Mouse (Mus musculus): Measurements from ENCODE around the gene Phactr4. TPM values are rescaled to one million over a fixed set of nuclear protein-coding genes. Genes with fewer than 3 reads are reported as not detected.

The Phactr4 gene
- 10.9 and 21.5 TPM in 2 replicates for polyA plus RNA-seq (2011; ENCODE audit: insufficient read depth, insufficient read length, low replicate concordance, missing spikeins)

DNA sequence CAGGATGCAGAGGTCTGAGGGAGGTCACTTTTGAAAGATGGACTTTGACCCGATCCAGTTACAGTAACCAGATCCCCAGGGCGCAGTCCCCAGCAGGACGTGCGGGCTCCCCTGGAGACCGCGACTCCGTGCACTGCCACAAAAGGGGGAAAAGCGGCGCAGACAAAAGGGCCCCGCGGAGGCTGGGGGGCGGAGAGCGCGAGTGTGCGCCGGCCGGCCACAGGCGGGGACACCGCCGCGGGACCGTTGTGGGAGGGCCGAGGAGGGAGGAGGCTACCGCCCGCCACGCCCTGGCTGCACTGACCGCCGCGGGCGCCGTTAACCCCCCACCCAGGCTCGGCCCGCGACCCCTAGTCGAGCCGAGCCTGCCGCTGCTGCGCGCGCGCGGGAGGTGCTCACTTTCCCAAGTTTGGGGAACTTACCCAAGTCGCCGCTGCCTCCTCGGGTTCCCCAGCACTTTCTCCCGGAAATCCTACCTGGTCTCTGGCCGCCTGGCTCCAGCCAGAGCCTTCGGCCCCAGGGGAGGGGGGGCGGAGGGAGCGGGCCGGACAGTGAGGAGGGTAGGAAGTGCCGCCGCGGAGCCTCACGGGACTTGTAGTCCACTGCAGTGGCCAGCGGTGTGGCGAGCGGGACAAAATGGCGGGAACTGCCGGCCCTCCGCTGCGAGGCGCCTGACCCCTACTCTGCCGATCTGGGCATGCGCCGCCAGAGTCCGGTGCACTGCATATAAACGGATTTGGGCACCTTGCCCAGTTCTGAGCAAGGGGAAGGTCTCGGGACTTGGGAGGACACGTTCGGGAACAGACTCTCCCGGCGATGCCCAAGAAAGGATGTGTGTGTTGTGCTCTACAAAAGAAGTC is at the start of gene Phactr4:
Gene Phactr4 (minus strand): TSS at position 567 of the 860 bp plus-strand sequence.
- TF ChIP-seq POLR2A (IDR thresholded peaks at IDR 0.05; ENCODE audit: borderline replicate concordance, control insufficient read depth, low read depth, low read length) = peak; percentile 79; the same call in 1 of the 2 replicates
- no peak for TF ChIP-seq CTCF (IDR thresholded peaks at IDR 0.05; ENCODE audit: control insufficient read depth, insufficient read depth, low read length)
- Histone ChIP-seq H3K27ac (ENCODE audit: control insufficient read depth, insufficient read depth, low read depth, low read length, poor library complexity) (peak within 1 kb of the TSS; percentile 98), H3K4me1 (ENCODE audit: control insufficient read depth, insufficient read depth, low read length) (no peaks in the 10 kb centered on the region; the same call in 1 of the 2 replicates), H3K4me3 (replicated peaks; ENCODE audit: control insufficient read depth, low read depth, low read length) (peak within 1 kb of the TSS; percentile 92)
- under 1% methylated on average over 71 of the region's 73 CpGs for WGBS

DNA sequence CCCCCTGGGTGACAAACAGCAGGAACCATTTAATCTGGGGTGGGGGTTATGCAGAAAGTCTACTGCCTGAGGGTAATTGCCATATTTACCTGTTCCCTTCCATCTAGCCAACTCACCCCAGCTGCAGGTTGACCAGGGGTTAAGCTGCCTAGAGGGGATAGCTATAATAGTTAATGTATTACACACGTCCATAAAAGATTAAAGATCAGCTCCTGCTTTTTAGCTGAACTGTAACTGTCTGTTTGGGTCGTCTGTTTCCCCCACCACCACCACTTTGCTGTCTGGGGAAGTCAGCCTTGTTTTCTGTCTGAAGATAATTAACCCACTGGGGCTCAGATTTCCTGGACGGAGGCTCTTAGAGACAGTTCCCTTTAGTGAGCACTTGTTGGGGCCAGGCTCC is 47.6 kb upstream of the Phactr4 start:
- 16% methylated on average over 3 of the region's 3 CpGs for WGBS
- Histone ChIP-seq H3K4me1 (ENCODE audit: control insufficient read depth, insufficient read depth, low read length) (peaks cover 2% of the 10 kb centered on the region), H3K4me3 (replicated peaks; ENCODE audit: control insufficient read depth, low read depth, low read length) (no peak overlapping the region), H3K27ac (ENCODE audit: control insufficient read depth, insufficient read depth, low read depth, low read length, poor library complexity) (no peak overlapping the region)
- TF ChIP-seq CTCF (IDR thresholded peaks at IDR 0.05; ENCODE audit: control insufficient read depth, insufficient read depth, low read length) = no peak
- no peak for TF ChIP-seq POLR2A (IDR thresholded peaks at IDR 0.05; ENCODE audit: borderline replicate concordance, control insufficient read depth, low read depth, low read length)

DNA sequence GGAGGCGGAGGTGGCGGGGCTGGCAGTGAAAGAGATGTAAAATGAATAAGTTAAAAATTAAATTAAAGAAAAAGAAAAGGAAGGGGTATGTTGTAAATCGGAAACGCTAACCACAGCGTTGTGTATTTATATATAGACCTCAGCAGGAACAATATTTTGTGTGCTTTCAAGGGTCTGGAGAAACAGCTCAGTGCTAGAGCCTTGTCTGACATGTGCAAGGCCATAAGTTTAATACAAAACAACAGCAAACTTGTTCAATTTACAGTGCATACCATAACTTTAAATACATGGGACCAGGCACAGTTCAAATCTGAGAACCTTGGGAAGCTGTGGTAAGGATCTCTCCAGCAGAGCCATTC is 41.9 kb upstream of the Phactr4 start:
- no peak for TF ChIP-seq POLR2A (IDR thresholded peaks at IDR 0.05; ENCODE audit: borderline replicate concordance, control insufficient read depth, low read depth, low read length)
- TF ChIP-seq CTCF (IDR thresholded peaks at IDR 0.05; ENCODE audit: control insufficient read depth, insufficient read depth, low read length) = no peak
- Histone ChIP-seq H3K4me3 (replicated peaks; ENCODE audit: control insufficient read depth, low read depth, low read length) (peak overlapping the region; percentile 98), H3K27ac (ENCODE audit: control insufficient read depth, insufficient read depth, low read depth, low read length, poor library complexity) (no peak overlapping the region), H3K4me1 (ENCODE audit: control insufficient read depth, insufficient read depth, low read length) (no peaks in the 10 kb centered on the region)
- 0% methylated on average over 5 of the region's 5 CpGs for WGBS

DNA sequence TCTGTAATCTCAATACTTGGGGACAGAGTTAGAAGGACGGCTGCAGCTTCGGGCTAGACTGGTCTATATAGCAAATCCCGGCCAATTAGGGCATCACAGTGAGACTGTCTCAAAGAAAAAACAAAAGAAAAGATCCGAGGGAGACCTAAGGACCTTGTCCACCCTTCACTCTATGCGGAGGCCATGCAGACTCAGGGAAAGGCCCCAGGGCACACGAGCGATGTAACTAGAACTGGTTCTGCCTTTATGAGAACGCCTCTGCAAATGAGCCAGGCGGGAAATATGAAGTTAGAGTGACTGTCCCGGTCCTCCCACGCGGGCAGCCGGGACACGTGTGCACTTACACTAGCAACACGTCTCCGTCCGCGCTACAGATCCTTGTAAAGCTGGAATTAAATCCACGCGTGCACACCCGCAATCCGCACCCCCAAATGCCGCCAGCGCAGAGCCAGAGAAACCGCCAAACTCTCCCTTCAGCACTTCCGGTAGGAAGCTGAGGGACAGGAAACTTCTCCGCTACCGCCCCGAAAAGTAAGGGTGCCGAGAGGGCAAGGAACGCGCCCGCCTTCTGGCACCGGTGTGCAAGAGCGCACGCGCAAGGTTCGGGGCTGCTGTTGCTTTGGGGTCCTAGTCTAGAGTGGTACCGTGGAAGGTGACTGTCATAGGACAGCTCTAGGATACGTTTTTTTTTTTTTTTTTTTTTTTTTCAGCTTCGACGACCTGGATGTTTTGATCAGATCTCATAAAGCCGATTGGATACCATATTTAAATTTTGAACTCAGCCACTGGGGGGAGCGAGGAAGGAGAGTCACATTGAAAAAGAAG is 41.4 kb upstream of the Phactr4 start, which contains the start of gene Med18:
Gene Med18 (minus strand): TSS at position 492 of the 825 bp plus-strand sequence.
- H3K27ac ChIP-seq (ENCODE audit: control insufficient read depth, insufficient read depth, low read depth, low read length, poor library complexity) = peak within 1 kb of the TSS; percentile 66
- no peaks in the 10 kb centered on the region for H3K4me1 ChIP-seq (ENCODE audit: control insufficient read depth, insufficient read depth, low read length)
- WGBS = under 1% methylated on average over 44 of the region's 44 CpGs
- peak within 1 kb of the TSS; percentile 98 for H3K4me3 ChIP-seq (replicated peaks; ENCODE audit: control insufficient read depth, low read depth, low read length)
- TF ChIP-seq POLR2A (IDR thresholded peaks at IDR 0.05; ENCODE audit: borderline replicate concordance, control insufficient read depth, low read depth, low read length) (peak; percentile 67; the same call in 1 of the 2 replicates), CTCF (IDR thresholded peaks at IDR 0.05; ENCODE audit: control insufficient read depth, insufficient read depth, low read length) (0 out of 2 replicates have a peak, but pooled peaks have one; percentile 21)

DNA sequence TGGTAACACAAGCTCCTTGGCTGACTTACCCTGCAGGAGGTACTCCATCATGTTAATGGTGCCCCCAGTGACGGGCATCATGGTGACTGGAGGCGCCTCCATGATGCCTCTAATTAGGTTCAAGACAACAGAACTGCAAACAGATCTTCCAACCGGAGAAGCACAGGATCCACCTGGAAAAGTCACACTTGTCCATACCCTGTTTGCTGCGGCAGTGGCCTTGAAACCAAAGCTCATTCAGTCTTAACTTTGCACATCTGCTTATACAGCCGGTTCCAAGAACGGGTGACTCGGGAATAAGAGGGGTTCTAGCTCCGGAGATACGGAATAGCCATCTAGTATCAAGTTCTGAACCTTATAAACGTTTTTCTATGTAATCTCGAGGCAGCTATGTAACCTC is 40.5 kb upstream of the Phactr4 start:
- Histone ChIP-seq H3K27ac (ENCODE audit: control insufficient read depth, insufficient read depth, low read depth, low read length, poor library complexity) (no peak overlapping the region), H3K4me3 (replicated peaks; ENCODE audit: control insufficient read depth, low read depth, low read length) (peak overlapping the region; percentile 98), H3K4me1 (ENCODE audit: control insufficient read depth, insufficient read depth, low read length) (no peaks in the 10 kb centered on the region)
- TF ChIP-seq CTCF (IDR thresholded peaks at IDR 0.05; ENCODE audit: control insufficient read depth, insufficient read depth, low read length) = no peak
- no peak for TF ChIP-seq POLR2A (IDR thresholded peaks at IDR 0.05; ENCODE audit: borderline replicate concordance, control insufficient read depth, low read depth, low read length)
- 7% methylated on average over 11 of the region's 11 CpGs for WGBS

DNA sequence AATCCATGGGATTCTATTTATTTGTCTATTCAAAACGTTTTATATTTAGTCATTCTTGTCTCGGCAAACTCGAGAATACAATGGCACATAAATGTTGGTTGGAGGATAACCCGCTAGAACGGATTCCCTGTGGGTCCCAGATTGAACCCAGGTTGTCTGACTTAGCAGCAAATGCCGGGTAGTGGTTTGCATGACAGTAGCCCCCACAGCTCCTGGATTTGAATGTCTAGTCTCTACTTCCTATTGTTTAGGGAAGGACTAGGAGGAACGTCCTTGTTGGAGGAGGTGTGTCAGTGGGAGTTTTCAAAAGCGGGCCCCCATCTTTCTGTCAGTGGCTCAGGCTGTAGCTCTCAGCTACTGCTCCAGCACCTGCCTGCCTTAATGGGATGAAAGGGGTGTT is 37.9 kb upstream of the Phactr4 start:
- Histone ChIP-seq H3K27ac (ENCODE audit: control insufficient read depth, insufficient read depth, low read depth, low read length, poor library complexity) (no peak overlapping the region), H3K4me1 (ENCODE audit: control insufficient read depth, insufficient read depth, low read length) (no peaks in the 10 kb centered on the region), H3K4me3 (replicated peaks; ENCODE audit: control insufficient read depth, low read depth, low read length) (no peak overlapping the region)
- WGBS = 81% methylated on average over 8 of the region's 8 CpGs
- TF ChIP-seq POLR2A (IDR thresholded peaks at IDR 0.05; ENCODE audit: borderline replicate concordance, control insufficient read depth, low read depth, low read length) (no peak), CTCF (IDR thresholded peaks at IDR 0.05; ENCODE audit: control insufficient read depth, insufficient read depth, low read length) (no peak)

DNA sequence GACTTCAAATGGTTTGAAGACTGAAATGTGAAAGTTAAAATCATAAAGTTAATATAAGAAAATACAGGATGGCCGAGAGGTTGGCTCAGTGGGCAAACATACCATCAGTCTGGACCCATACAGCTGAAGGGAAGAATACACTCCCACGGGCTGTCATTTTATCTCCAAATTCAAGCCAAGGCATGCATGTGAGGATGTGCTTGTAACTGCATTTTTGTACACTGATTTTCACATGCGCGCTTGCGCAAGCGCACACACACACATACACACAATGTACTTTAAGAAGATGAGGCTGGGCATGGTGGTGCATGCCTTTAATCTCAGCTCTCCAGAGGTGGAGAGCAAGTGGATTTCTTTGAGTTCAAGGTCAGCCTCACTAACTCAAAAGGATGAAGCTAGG is 33.3 kb upstream of the Phactr4 start:
- WGBS = 93% methylated on average over 6 of the region's 6 CpGs
- no peak for TF ChIP-seq CTCF (IDR thresholded peaks at IDR 0.05; ENCODE audit: control insufficient read depth, insufficient read depth, low read length)
- no peak for TF ChIP-seq POLR2A (IDR thresholded peaks at IDR 0.05; ENCODE audit: borderline replicate concordance, control insufficient read depth, low read depth, low read length)
- Histone ChIP-seq H3K4me3 (replicated peaks; ENCODE audit: control insufficient read depth, low read depth, low read length) (no peak overlapping the region), H3K4me1 (ENCODE audit: control insufficient read depth, insufficient read depth, low read length) (no peaks in the 10 kb centered on the region), H3K27ac (ENCODE audit: control insufficient read depth, insufficient read depth, low read depth, low read length, poor library complexity) (no peak overlapping the region)

DNA sequence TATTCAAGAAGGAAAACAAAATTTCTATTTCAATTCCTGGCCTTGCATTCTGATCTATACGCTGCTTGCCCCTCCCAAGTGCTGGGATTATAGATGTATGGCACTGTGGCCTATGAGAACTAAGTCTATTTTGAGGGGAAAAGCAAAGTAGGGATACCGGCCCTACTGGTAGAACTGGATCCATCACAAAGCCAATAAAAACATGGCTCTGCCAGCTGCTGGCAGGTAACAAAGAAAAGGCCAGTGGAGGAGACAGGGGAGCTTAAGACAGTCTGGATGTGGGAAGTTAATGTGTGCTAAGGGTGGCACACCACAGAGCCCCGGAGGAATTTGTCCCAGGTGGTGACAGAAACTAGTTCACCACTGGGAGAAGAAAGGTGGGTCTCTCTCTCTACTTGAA is 32.9 kb upstream of the Phactr4 start:
- TF ChIP-seq CTCF (IDR thresholded peaks at IDR 0.05; ENCODE audit: control insufficient read depth, insufficient read depth, low read length) = no peak
- TF ChIP-seq POLR2A (IDR thresholded peaks at IDR 0.05; ENCODE audit: borderline replicate concordance, control insufficient read depth, low read depth, low read length) = no peak
- 87% methylated on average over 3 of the region's 3 CpGs for WGBS
- Histone ChIP-seq H3K4me3 (replicated peaks; ENCODE audit: control insufficient read depth, low read depth, low read length) (no peak overlapping the region), H3K27ac (ENCODE audit: control insufficient read depth, insufficient read depth, low read depth, low read length, poor library complexity) (no peak overlapping the region), H3K4me1 (ENCODE audit: control insufficient read depth, insufficient read depth, low read length) (no peaks in the 10 kb centered on the region)
